Mouse (Mus musculus): ENCODE data around the gene Six3.

Gene Six3

DNA sequence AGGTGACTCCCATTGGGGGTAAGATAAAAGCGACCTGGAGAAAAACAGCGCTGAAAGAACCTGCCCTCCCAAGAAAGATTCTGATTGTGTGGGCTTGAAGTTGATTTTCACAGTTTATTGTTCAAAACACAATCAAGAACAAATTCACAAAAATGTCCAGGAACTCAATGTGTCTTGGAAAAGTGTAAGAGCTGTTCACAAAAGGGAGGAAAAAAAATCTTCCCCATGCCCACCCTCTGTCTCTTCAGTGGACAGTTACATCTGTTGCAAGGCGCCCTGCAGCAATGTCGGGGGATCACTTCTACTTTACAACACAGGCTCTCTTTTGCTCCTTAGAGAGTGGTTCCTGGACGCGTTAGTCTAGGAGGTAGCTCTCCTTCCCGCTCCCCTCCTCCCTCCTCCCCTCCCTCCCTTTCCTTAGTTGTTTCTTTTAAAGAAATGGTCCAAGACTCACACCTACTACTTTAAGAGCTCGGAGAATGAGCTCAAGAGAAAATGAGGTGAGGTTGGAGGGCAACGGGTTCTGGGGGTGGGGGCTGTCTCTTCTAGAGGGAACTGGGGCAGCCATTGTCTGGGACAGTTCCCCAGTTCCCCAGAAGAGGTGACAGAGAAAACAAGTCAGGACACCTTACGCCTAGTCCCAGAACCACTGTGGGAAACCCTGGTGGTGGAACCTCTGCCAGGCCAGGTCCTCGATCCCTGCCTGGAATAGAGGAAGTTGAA, 2.9 kb upstream of the Six3 start:
- in situ Hi-C loops (cut with MboI; ENCODE audit: low pct_unique_long_range_greater_than_20kb in 1 of 2, low sequenced_read_pairs in 2 of 2, unreplicated experiment in 1 of 2), result loop anchor here (5.0 to 25.0 kb wide), 3 partner anchors 77 to 773 kb away; partner anchors contain the start of gene Six2 (in 1 of the 2)

DNA sequence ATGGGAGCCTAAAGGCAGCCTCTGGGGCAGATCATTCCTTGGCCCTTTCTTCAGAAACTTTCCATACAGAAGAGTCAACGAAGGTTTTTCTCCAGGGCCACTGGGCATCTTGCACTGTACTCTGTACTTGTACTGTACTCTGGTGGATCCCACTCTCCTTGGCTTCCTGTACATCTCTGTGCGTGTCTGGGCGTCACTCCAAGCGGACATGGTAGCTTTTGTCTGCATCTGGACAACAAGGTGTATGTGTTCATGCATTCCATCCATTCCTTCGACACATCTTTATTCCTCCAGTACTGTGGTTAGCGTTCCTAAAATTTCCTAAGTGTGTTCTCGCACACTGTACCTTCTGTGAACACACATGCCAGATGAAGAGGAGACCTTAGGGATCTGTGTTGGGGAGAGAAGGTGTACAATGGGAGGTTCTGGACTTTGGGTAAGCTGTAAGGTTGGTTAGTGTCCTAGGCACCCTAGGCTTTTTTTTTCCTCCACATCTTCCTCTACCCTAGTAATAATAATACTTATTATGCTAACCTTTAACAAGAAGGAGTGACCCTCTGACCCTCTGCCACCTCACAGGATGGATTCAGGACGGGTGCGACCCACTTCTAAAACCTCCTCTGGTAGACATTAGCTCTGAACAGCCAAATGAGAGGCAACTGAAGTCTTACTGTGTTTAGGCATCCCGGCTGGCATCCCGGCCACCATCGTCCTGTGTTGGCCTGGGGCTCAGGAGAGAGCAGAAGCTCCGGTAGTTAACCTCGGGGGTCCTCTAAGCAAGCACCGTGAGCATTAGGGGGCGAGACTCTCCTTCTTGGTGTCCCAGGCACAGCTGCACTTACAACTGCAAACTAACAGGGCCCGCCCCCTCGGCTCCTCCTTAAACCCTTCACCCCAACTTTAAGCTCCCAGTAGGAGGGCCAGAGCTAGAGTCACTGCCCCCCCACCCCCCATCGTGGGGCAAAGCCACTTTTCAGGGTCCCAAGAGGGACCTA, 1.6 kb upstream of the Six3 start:
- in situ Hi-C loops (cut with MboI; ENCODE audit: low pct_unique_long_range_greater_than_20kb in 1 of 2, low sequenced_read_pairs in 2 of 2, unreplicated experiment in 1 of 2), result loop anchor here (5.0 to 25.0 kb wide), 3 partner anchors 75 to 775 kb away; partner anchors contain the start of gene Six2 (in 1 of the 2)

DNA sequence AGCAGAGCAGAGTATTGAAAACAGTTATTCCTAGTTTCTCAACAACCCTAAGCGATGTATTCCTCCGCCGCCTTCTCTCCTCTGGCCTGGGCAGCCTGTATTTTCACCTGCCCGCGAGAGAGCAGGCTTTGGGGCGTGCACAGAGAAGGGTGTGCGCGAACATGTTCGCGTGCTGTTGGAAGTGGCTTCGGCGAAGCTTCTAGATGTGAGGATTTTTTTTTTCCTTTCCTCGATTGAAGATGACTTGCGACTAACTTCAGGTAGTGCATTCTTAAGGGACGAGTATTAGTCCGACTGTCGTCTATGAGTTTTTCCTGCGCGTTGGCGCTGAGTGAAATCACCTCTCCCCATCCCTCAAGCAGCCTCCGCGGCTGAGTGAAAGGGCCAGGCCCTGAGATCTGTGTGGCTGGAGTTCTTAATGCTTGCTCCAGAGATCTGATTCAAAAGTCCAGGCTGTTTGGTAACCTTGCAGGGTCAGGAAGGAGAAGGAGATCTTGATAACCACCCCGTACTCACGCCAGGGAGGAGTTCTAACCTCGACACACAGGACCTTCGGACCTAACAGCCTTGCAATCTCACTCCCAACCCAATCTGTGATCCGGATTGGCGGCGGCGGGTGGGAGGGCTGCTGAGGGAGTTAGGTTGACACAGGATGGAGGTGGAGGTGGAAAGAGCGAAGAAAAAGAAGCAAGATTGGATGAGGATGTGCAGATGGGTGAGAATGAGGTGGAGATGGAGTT, 712 bp upstream of the Six3 start:
- in situ Hi-C loops (cut with MboI; ENCODE audit: low pct_unique_long_range_greater_than_20kb in 1 of 2, low sequenced_read_pairs in 2 of 2, unreplicated experiment in 1 of 2), result loop anchor here (5.0 to 25.0 kb wide), 3 partner anchors 75 to 775 kb away; partner anchors contain the start of gene Six2 (in 1 of the 2)

DNA sequence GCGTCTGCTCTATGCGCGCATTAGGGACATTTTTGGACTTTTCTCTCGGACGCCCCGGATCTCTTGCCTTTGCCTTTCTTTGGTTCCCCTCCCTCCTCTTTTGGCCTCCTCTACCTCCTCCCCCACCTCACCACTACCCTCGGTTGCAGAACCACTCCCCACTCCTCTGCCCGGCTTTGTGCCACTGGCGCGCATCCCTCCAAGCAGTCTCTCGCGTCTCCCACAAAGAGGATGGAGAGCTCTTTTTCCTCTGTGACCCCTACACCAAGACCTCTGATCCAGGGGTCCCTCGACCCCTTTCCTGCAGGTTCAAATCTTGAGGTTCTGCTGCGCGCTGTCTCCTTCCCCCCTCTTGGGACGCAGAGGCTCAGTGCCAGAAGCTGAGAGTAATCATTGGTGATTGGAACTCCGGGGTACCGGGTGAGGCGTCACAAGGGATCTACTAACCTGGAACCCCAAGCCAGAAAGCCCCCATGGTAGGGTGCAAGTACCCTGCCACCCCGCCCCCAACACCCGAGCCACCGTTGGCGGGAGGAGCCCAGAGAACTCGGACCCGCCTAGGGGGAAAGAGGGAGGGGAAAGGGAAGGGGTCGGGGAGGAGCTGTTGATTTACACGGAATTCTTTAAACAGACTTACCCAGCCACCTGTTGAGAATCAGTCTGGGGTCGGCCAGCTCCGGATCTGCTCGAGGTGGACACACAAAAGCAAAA, 758 bp downstream of the Six3 start:
- in situ Hi-C loops (cut with MboI; ENCODE audit: low pct_unique_long_range_greater_than_20kb in 1 of 2, low sequenced_read_pairs in 2 of 2, unreplicated experiment in 1 of 2), result loop anchor here (5.0 to 25.0 kb wide), 3 partner anchors 73 to 777 kb away; partner anchors contain the start of gene Six2 (in 1 of the 2)

DNA sequence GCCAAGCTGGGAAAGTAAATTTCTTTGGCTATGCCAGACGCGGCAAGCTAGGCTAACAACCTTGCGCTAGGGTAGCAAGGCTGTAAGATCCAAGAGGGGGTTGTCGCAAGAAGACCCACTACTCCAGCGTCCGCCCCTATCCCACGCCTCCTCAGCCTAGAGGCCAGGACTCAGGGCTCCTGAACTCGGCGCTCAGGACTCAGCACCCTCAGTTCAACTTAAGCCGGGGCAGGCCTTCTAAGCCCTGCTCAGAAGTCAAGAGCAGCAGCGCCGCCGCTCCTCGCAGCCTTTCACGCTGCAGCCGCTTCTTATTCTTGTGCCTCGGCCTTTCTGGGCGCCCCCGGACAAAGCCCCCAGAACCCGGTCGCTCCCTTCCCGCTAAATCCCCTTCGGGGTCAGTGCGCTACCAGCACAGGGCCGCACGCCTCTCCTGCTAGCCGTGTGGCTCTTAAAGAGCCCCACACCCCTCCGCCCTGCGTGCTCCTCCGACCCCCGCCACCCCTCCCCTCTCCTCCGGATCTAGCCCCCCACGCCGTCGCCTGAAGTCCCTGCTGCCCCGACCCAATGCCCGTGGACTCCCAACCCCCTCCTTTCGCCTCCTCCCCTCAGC, 1.4 kb downstream of the Six3 start:
- in situ Hi-C loops (cut with MboI; ENCODE audit: low pct_unique_long_range_greater_than_20kb in 1 of 2, low sequenced_read_pairs in 2 of 2, unreplicated experiment in 1 of 2), result loop anchor here (5.0 to 25.0 kb wide), 3 partner anchors 72 to 778 kb away; partner anchors contain the start of gene Six2 (in 1 of the 2)

DNA sequence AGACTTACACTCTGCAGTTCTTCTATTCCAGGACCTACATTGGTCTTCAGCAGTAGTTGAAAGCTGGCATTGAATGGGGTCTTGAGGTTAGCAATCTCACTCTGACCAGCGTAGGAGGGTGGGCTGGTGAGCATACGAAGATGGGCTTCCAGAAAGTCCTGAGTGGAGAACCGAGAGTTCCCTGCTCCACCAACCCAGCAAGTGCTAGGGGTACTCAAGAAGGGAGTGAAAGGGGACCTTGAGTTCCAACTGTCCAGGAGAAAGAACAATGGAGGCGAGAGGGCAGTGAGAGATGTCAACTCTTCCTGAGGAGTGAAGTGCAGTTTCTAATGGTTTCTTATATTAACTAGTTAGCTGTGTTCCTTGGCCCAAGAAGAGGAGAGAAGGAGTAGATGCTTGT, 2.2 kb downstream of the Six3 start:
- in situ Hi-C loops (cut with MboI; ENCODE audit: low pct_unique_long_range_greater_than_20kb in 1 of 2, low sequenced_read_pairs in 2 of 2, unreplicated experiment in 1 of 2), result loop anchor here (10.0 to 25.0 kb wide), 2 partner anchors 131 to 778 kb away; no protein-coding TSS in a partner anchor

GRCm38 (mm10) chr17:85616526-85617500, 3.4 kb downstream of the Six3 start:
- in situ Hi-C loops (cut with MboI; ENCODE audit: low pct_unique_long_range_greater_than_20kb in 1 of 2, low sequenced_read_pairs in 2 of 2, unreplicated experiment in 1 of 2), result loop anchor here (10.0 to 25.0 kb wide), 2 partner anchors 132 to 780 kb away; no protein-coding TSS in a partner anchor

DNA sequence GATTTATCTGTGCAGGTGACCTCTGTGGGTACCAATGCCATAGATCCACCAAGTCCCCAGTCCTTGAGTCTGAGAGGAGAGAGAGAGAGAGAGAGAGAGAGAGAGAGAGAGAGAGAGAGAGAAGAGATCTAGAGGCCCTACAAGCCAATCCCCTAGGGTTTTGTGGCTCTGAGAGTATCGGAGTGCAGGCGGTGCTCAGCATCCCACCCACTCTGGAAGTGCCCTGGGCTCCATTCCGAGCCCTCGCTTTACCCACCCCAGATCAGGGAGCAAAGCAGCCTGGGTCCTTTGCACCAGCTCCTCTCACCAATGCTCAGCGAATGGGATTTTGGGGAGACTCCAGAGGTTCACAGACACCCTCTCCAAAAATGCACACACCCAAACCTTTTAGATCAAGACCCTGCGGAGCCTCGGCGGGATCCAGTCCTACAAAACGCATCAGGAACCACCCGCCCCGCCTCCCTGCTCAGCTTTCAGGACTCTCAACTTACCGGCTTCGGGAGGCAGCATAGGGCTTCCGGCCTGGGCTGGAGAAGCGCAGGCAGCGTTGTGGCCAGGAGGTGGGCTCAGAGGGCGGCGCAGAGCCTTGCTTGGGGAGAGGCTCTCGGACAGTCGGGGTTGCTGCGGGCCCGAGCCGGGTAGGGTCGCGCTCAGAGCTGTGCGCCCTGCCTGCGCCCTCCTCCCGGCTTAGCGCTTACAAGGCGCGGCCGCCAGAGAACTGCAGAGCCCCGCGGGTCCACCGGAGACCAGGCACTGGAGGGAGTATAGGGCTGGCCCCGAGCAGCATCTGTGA, 4.4 kb downstream of the Six3 start:
- in situ Hi-C loops (cut with MboI; ENCODE audit: low pct_unique_long_range_greater_than_20kb in 1 of 2, low sequenced_read_pairs in 2 of 2, unreplicated experiment in 1 of 2), result loop anchor here (10.0 to 25.0 kb wide), 2 partner anchors 133 to 780 kb away; no protein-coding TSS in a partner anchor

- in situ Hi-C loops (cut with MboI; ENCODE audit: low pct_unique_long_range_greater_than_20kb in 1 of 2, low sequenced_read_pairs in 2 of 2, unreplicated experiment in 1 of 2), result loop anchor here (10.0 to 25.0 kb wide), 2 partner anchors 134 to 781 kb away; no protein-coding TSS in a partner anchor
Measured at GRCm38 (mm10) chr17:85618359-85619112, 5.1 kb downstream of the Six3 start.

DNA sequence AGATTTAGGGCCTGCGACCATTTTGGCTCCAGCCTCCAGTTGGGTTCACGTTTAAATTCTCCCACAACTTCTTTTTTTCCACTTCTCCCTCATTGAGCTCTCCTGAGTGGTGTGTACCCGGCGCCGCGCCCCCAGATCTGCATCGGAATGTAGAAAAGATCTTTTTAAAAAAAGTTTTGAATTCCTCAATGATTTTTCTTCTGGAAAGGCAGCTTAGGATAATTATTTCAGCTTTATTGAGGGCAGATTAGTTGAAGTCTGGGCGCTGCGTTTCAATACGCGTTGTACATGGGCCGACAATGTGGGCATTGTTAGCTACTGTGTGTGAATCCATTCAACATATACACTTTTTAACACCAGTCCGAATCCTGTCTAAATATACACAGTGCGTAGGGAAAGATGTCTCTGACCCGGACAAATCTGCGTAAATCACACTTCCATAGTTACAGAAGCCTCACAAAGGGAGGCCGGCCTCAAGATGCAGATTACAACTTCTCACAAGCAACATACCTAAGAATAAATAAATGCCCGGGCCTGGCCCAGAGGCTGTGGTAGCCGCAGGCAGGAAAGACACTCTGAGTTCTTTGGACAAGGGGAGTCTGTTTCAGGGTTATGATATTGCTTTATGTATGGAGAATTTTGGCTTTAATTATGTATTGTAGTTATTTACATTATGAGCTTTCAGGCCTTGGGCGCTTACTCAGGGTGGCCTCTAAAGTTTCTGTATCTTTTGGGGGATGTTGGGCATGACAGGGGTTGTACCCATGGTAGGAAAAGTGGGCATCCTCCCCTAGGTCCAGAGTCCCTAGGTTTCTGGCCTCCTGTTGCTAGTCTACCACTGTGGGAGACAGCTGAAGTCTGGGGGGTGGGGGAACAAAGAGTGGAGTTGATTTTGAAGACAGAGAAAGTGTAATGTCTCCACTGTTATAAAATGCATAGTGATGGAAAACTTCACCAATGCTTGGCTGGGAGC, 6.0 kb downstream of the Six3 start:
- in situ Hi-C loops (cut with MboI; ENCODE audit: low pct_unique_long_range_greater_than_20kb in 1 of 2, low sequenced_read_pairs in 2 of 2, unreplicated experiment in 1 of 2), result loop anchor here (10.0 to 25.0 kb wide), 2 partner anchors 135 to 782 kb away; no protein-coding TSS in a partner anchor

GRCm38 (mm10) chr17:85620086-85620481, 6.7 kb downstream of the Six3 start:
- in situ Hi-C loops (cut with MboI; ENCODE audit: low pct_unique_long_range_greater_than_20kb in 1 of 2, low sequenced_read_pairs in 2 of 2, unreplicated experiment in 1 of 2), result loop anchor here in 1 of 2 experiments (25.0 kb wide), 1 partner anchor 783 kb away; no protein-coding TSS in a partner anchor

DNA sequence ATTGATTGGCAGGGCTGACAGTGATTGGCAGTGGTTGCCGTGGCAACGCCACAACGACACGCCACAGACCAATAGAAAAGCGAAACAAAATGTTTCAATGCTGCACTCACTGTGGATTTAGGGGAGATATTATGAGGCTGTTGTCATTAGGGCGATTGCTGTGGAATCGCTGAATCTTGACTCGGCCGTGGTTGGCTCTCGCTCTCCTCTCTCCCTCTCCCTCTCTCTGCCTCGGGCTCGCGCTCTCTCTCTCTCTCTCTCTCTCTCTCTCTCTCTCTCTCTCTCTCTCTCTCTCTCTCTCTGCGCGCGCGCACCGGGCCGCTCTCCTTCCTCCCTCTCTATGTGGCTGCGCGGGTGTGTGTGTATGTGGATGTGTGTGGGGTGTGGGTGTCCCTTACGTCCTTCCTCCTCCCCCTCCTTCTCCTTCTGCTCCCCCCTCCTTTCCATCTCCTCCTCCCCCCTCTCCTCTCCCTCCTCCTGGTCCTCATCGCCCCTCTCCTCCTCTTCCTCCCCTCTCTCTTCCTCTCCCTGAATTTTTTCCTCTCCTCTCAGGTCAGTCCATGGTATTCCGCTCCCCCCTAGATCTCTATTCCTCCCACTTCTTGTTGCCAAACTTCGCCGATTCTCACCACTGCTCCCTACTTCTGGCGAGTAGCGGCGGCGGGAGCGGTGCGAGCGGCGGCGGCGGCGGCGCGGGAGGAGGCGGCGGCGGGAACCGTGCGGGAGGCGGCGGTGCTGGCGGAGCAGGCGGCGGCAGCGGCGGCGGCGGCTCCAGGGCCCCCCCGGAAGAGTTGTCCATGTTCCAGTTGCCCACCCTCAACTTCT, 7.5 kb downstream of the Six3 start:
- in situ Hi-C loops (cut with MboI; ENCODE audit: low pct_unique_long_range_greater_than_20kb in 1 of 2, low sequenced_read_pairs in 2 of 2, unreplicated experiment in 1 of 2), result loop anchor here in 1 of 2 experiments (25.0 kb wide), 1 partner anchor 784 kb away; no protein-coding TSS in a partner anchor

All from mouse embryonic stem cell (cell line).